ENCODE assay signal across 20 mouse cellular contexts in the genomic region with DNA sequence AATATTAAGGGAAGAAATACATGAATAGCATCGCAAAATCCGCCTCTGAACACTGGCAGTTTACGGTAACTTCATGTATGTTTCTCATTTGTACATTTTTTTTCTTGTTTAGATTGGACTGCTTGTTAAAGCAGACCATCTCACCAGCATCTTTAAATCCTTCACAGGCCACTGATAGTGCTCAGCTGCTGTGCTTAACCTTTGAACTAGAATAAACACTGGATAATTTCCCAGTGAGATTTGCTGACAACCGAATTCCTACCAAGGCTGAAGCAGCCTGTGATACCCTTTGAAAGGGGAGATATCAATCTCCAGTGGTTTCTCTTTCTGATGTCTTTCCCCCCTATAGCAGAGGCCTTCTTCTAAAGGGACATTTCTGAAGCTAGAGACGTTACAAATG. TPM values are rescaled to one million over a fixed set of nuclear protein-coding genes. Genes with fewer than 3 reads are reported as not detected.
"Had no signal": no experiment of that assay in that cellular context is flagged by ENCODE, and none has a peak within 500 bp of the region (broad histone marks: within the 10 kb centered on the region; RNA-seq: fewer than 3 reads in every experiment).

No protein-coding gene starts in this region.

- DNase-seq: layer of hippocampus, adult 9-11 months; liver; liver, embryonic 13.5 days; lung, postnatal 14 days; lung, postnatal 4 days; midbrain, embryonic 14.5 days; thymus, adult 18-20 months; thymus, postnatal 36 days had no signal

- H3K9me3 ChIP-seq: limb, embryonic 10.5 days; limb, embryonic 13.5 days; liver, embryonic 13.5 days had no signal

- H3K4me1 ChIP-seq: limb, embryonic 10.5 days; limb, embryonic 13.5 days; liver, embryonic 13.5 days had no signal

- H3K27me3 ChIP-seq: liver, embryonic 13.5 days had no signal

- ATAC-seq: hindbrain, postnatal 0 days; inflammation-experienced regulatory T-cells, adult 6 months; intestine, embryonic 16.5 days had no signal

- H3K9ac ChIP-seq: limb, embryonic 13.5 days; liver, embryonic 13.5 days had no signal

- H3K4me2 ChIP-seq: limb, embryonic 13.5 days; liver, embryonic 13.5 days; midbrain, embryonic 11.5 days had no signal

- H3K4me3 ChIP-seq: layer of hippocampus, adult 2 months; limb, embryonic 10.5 days; limb, embryonic 13.5 days; liver, embryonic 13.5 days had no signal

- H3K36me3 ChIP-seq: limb, embryonic 10.5 days; limb, embryonic 13.5 days; liver, embryonic 13.5 days had no signal

- H3K27ac ChIP-seq: hindbrain, postnatal 0 days; layer of hippocampus, adult 2 months; limb, embryonic 10.5 days; limb, embryonic 13.5 days; liver, embryonic 13.5 days had no signal

RNA-seq across cellular contexts. Expression of a gene that starts 48.3 kb away (rescaled TPM):
- polyA plus RNA-seq: inflammation-experienced regulatory T-cells, adult 6 months; large intestine, adult 2 months; limb, embryonic 10.5 days; liver, embryonic 13.5 days; midbrain, embryonic 11.5 days; midbrain, embryonic 14.5 days; neural tube, embryonic 11.5 days; neural tube, embryonic 14.5 days; small intestine, adult 2 months; spleen, adult 2 months had no signal
